Mouse (Mus musculus): ENCODE results near the gene Fzd7. TPM values are rescaled to one million over a fixed set of nuclear protein-coding genes. Genes with fewer than 3 reads are reported as not detected.

Gene Fzd7
- 8.2 and 10.1 TPM in 2 replicates for total RNA-seq (2012; rRNA removed)
- 3.3 and 4.0 TPM in 2 replicates for total RNA-seq (2014; rRNA removed)
- 4.2 and 4.8 TPM in 2 replicates for polyA plus RNA-seq (2012; ENCODE audit: insufficient read length, low read depth)

DNA sequence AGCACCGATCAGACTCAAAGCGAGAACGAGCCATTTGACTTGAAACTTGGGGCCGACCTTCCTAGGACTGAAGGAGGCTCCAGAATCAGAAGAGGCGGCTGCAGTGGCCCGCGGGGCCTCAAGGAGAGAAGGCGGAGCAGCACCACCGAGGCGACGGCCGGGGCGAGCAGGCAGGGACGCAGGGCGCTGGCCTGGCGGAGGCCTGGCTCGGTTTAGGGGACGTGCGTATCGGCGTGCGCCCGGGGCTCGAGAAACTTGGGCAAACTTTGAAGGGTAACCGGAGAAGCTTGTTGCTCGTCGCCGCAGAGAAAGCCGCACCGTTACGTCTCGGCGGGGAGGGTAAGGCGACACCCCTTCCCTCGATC, at the start of gene Fzd7:
TSS of gene Fzd7 (plus strand) at position 94 of the 365 bp plus-strand sequence.
- Histone ChIP-seq H3K27ac (ENCODE audit: insufficient read depth, low read depth) (peak within 1 kb of the TSS; percentile 67), H3K4me3 (replicated peaks in 1 of 3; ENCODE audit: low read depth in 2 of 3, low read length in 2 of 3, poor library complexity in 1 of 3) (peak within 1 kb of the TSS; percentile 62 to 83 (median 64)), H3K36me3 (replicated peaks in 1 of 2; ENCODE audit: control insufficient read depth in 1 of 2, insufficient read depth in 1 of 2, low read length in 1 of 2) (peaks cover 14 to 20% of the 10 kb centered on the region in 2 experiments), H3K4me2 (ENCODE audit: insufficient read depth, low read depth, poor library complexity, severe bottlenecking) (peak within 1 kb of the TSS; percentile 84), H3K79me2 (replicated peaks; ENCODE audit: control insufficient read depth, extremely low read depth, insufficient read depth, poor library complexity, severe bottlenecking) (peaks cover 36% of the 10 kb centered on the region), H3K9me3 (replicated peaks; ENCODE audit: low read length) (peaks cover 15% of the 10 kb centered on the region), H3K27me3 (replicated peaks) (no peaks in the 10 kb centered on the region), H3K9ac (ENCODE audit: insufficient read depth, low read depth) (peak within 1 kb of the TSS; percentile 75), H3K4me1 (ENCODE audit: control insufficient read depth in 1 of 2, insufficient read depth in 2 of 2) (peaks cover 15 to 48% of the 10 kb centered on the region in 2 experiments)
- in situ Hi-C loops (cut with MboI; ENCODE audit: low pct_ligation_motif_present, low pct_unique_long_range_greater_than_20kb, low sequenced_read_pairs) (no loop called here), dilution Hi-C loops (cut with MboI; ENCODE audit: extremely low pct_ligation_motif_present, extremely low pct_unique_long_range_greater_than_20kb, low sequenced_read_pairs) (no loop called here)
- TF ChIP-seq E2F4 (IDR thresholded peaks at IDR 0.05; ENCODE audit: insufficient replicate concordance, low read depth, low read length) (no peak), ZMIZ1 (IDR thresholded peaks at IDR 0.05; ENCODE audit: low read depth, low read length) (no peak), PAX5 (IDR thresholded peaks at IDR 0.05; ENCODE audit: low read length) (no peak), CHD1 (IDR thresholded peaks at IDR 0.05; ENCODE audit: low read depth, low read length) (peak; percentile 48; the same call in 1 of the 2 replicates), EP300 (IDR thresholded peaks at IDR 0.05; ENCODE audit: low read length) (no peak), USF2 (conservative IDR thresholded peaks at IDR 0.05; ENCODE audit: low read depth, low read length) (no peak), MEF2A (IDR thresholded peaks at IDR 0.05; ENCODE audit: borderline replicate concordance, low read depth, low read length) (no peak), CHD2 (IDR thresholded peaks at IDR 0.05; ENCODE audit: low read length) (no peak), IRF4 (IDR thresholded peaks at IDR 0.05; ENCODE audit: low read depth, low read length) (peak; percentile 10; the same call in 1 of the 2 replicates), NELFE (IDR thresholded peaks at IDR 0.05; ENCODE audit: low read depth, low read length) (no peak), NRF1 (IDR thresholded peaks at IDR 0.05; ENCODE audit: low read depth, low read length) (no peak), RCOR1 (conservative IDR thresholded peaks at IDR 0.05; ENCODE audit: low read depth, low read length) (no peak), ZNF384 (IDR thresholded peaks at IDR 0.05; ENCODE audit: low read depth, low read length) (no peak), CTCF (conservative IDR thresholded peaks at IDR 0.05 in 1 of 2, IDR thresholded peaks at IDR 0.05 in 1 of 2; ENCODE audit: low read depth in 2 of 2, low read length in 2 of 2) (no peak), SIN3A (IDR thresholded peaks at IDR 0.05; ENCODE audit: low read length) (no peak), ZC3H11A (IDR thresholded peaks at IDR 0.05; ENCODE audit: low read depth, low read length) (no peak), ELF1 (IDR thresholded peaks at IDR 0.05; ENCODE audit: low read depth, low read length) (no peak), ZKSCAN1 (IDR thresholded peaks at IDR 0.05; ENCODE audit: borderline replicate concordance, low read depth, low read length) (no peak), USF1 (IDR thresholded peaks at IDR 0.05; ENCODE audit: low read depth, low read length) (no peak), SMC3 (IDR thresholded peaks at IDR 0.05; ENCODE audit: low read depth, low read length) (no peak), KAT2A (IDR thresholded peaks at IDR 0.05; ENCODE audit: insufficient replicate concordance, low read length) (no peak), MAFK (IDR thresholded peaks at IDR 0.05; ENCODE audit: insufficient replicate concordance, low read length) (no peak), TBP (conservative IDR thresholded peaks at IDR 0.05; ENCODE audit: low read depth, low read length) (no peak), MAX (IDR thresholded peaks at IDR 0.05; ENCODE audit: low read length) (no peak), JUND (conservative IDR thresholded peaks at IDR 0.05; ENCODE audit: low read depth, low read length) (no peak), ETS1 (conservative IDR thresholded peaks at IDR 0.05; ENCODE audit: low read depth, low read length) (no peak), BHLHE40 (IDR thresholded peaks at IDR 0.05; ENCODE audit: low read depth, low read length) (no peak), MXI1 (IDR thresholded peaks at IDR 0.05; ENCODE audit: low read depth, low read length) (peak; percentile 59), TCF12 (IDR thresholded peaks at IDR 0.05; ENCODE audit: low read depth, low read length) (no peak), MAZ (IDR thresholded peaks at IDR 0.05; ENCODE audit: low read depth, low read length) (no peak), UBTF (IDR thresholded peaks at IDR 0.05; ENCODE audit: low read depth, low read length) (peak; percentile 88; the same call in 1 of the 2 replicates), JUN (IDR thresholded peaks at IDR 0.05; ENCODE audit: insufficient read depth, low read depth, low read length) (no peak), MYC (IDR thresholded peaks at IDR 0.05; ENCODE audit: low read depth, low read length) (0 out of 2 replicates have a peak, but pooled peaks have one; percentile 17), POLR2A (IDR thresholded peaks at IDR 0.05; ENCODE audit: low read depth, low read length) (no peak), HCFC1 (IDR thresholded peaks at IDR 0.05; ENCODE audit: low read depth, low read length) (no peak), POLR2AphosphoS2 (IDR thresholded peaks at IDR 0.05; ENCODE audit: low read depth, low read length) (no peak), RAD21 (IDR thresholded peaks at IDR 0.05; ENCODE audit: low read depth, low read length) (no peak), GABPA (IDR thresholded peaks at IDR 0.05; ENCODE audit: insufficient replicate concordance, low read depth, low read length) (no peak)
- no peak for DNase-seq (ENCODE audit: extremely low read depth)
